Mouse (Mus musculus) cerebellum, adult 2 months (tissue): Measurements from ENCODE around the gene Tlcd2.

Experiments used
- CTCF ChIP-seq: fragments of 200-500 bp; IDR thresholded peaks from 2 replicates; pipeline ENCODE4 v1.5.1; 2011; ENCODE audit warnings: low read depth, mild to moderate bottlenecking, control low read depth, low read length, moderate library complexity, borderline replicate concordance; ENCODE audit not compliant: insufficient read depth
- POLR2A ChIP-seq: fragments of 200-500 bp; IDR thresholded peaks from 2 replicates; pipeline ENCODE4 v1.6.1; 2011; ENCODE audit warnings: low read length, control low read depth, borderline replicate concordance; ENCODE audit not compliant: insufficient read depth

DNA sequence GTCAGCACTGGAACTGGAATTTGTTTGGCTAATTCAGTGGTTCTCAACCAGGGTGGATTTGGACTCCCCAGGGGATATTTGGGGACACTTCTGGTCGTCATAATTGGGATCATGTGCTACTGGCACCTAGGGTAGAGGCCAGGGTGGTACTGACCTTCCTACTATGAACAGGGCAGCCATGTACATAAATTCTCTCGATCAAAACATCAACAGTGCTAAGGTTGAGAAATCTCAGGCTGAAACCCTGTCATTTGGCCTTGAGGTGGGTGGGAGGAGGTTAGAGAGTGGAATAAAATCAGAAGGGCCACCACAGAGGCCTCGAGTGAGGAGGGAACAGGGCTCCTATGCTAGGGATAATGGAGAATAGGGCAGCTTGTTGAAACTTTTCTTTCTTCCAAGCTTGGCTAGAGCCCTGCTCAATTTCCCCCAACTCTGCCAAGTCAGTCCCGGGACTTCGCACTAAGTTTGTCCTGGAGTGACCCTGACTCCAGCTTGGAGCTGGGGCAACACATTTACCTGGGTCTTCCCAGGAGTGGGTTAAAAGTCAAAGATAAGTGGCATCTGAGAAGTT is 2.3 kb upstream of the Tlcd2 start:
- TF ChIP-seq POLR2A, result no peak
- TF ChIP-seq CTCF, result no peak
